Mouse (Mus musculus): ENCODE results near the gene Tmem151a. TPM values are rescaled to one million over a fixed set of nuclear protein-coding genes. Genes with fewer than 3 reads are reported as not detected.
A peak's percentile ranks its signal among the peaks of the same experiment; 100 is the strongest.

Tmem151a gene
- polyA plus RNA-seq, 1 experiment, result 10.1 TPM

DNA sequence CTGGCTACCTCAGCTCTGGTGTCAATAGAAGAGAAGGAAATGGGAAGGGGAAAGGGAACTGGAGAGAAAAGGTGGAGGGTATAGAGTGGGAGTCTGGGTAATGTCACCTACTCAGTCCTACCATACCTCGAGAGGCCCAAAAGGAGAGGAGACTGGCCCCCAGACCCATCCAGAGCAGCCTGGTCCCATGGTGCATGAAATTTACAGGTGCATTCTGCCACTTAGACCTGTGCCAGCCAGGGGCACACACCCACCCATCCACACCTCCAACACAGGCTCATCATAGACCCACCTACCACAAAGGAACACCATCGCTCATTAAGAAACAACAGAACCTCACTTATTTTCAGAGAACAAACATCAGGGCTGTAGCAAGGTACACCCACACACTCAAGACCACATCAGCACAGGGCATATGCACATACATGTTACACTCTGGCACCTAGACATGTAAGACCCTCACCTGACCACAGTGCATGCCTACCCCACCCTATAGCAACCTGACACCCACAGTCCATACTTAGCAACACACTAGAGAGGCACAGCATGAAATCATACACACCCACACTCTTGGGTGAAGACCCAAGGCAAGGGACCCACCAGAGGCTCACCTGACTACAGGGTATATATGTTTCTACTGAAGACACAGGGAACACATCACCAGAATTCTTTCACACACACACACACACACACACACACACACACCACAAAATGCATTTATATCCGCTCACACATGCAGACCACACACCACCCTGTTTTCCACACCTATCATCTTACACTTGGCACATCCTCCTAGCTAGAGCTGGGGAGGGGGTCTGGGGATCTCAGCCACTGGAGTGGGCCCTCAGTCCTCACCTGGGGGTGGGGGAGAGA, 1.1 kb downstream of the Tmem151a start:
- Histone ChIP-seq H3K27me3 (ENCODE audit: control insufficient read depth, insufficient read depth, insufficient read length) (no peaks in the 10 kb centered on the region), H3K4me3 (peak overlapping the region; percentile 53), H3K79me2 (ENCODE audit: control insufficient read depth, insufficient read depth) (no peaks in the 10 kb centered on the region), H3K36me3 (ENCODE audit: control insufficient read depth, insufficient read depth) (no peaks in the 10 kb centered on the region), H3ac (ENCODE audit: control insufficient read depth, insufficient read length) (peak overlapping the region; percentile 57), H3K4me2 (ENCODE audit: low read depth) (peak overlapping the region; percentile 95)
- TF ChIP-seq MYOG (IDR thresholded peaks at IDR 0.05; ENCODE audit: control insufficient read depth in 1 of 3, insufficient read depth in 1 of 3, insufficient read length in 2 of 3, low read depth in 2 of 3) (no peak), POLR2AphosphoS2 (IDR thresholded peaks at IDR 0.05; ENCODE audit: insufficient read length, low read depth) (no peak), SRF (IDR thresholded peaks at IDR 0.05; ENCODE audit: control insufficient read depth, insufficient read length, low read depth) (no peak), MAX (IDR thresholded peaks at IDR 0.05; ENCODE audit: low read depth) (no peak), TCF3 (IDR thresholded peaks at IDR 0.05; ENCODE audit: insufficient read length, low read depth) (no peak), USF1 (IDR thresholded peaks at IDR 0.05; ENCODE audit: low read depth) (no peak), CEBPB (IDR thresholded peaks at IDR 0.05; ENCODE audit: insufficient read depth, poor library complexity, severe bottlenecking) (no peak), POLR2A (IDR thresholded peaks at IDR 0.05; ENCODE audit: insufficient read length, low read depth) (no peak), TCF12 (IDR thresholded peaks at IDR 0.05; ENCODE audit: insufficient read depth, poor library complexity, severe bottlenecking) (no peak), REST (IDR thresholded peaks at IDR 0.05; ENCODE audit: insufficient read depth, insufficient read length) (no peak)

- TF ChIP-seq TCF12 (IDR thresholded peaks at IDR 0.05; ENCODE audit: insufficient read depth, poor library complexity, severe bottlenecking), result no peak
- TF ChIP-seq MYOD1 (IDR thresholded peaks at IDR 0.05; ENCODE audit: control insufficient read depth in 1 of 3, insufficient read length in 2 of 3, low read depth in 2 of 3), result no peak
- TF ChIP-seq REST (IDR thresholded peaks at IDR 0.05; ENCODE audit: insufficient read depth, insufficient read length), result no peak
- TF ChIP-seq TCF3 (IDR thresholded peaks at IDR 0.05; ENCODE audit: insufficient read length, low read depth), result no peak
- no peak for TF ChIP-seq POLR2A (IDR thresholded peaks at IDR 0.05; ENCODE audit: insufficient read length, low read depth)
- no peak for TF ChIP-seq USF1 (IDR thresholded peaks at IDR 0.05; ENCODE audit: low read depth)
- TF ChIP-seq POLR2AphosphoS2 (IDR thresholded peaks at IDR 0.05; ENCODE audit: insufficient read length, low read depth), result no peak
- H3K27me3 ChIP-seq (ENCODE audit: control insufficient read depth, insufficient read depth, insufficient read length), result no peaks in the 10 kb centered on the region
- no peak overlapping the region for H3K4me3 ChIP-seq
- H3ac ChIP-seq (ENCODE audit: control insufficient read depth, insufficient read length), result no peak overlapping the region
- H3K36me3 ChIP-seq (ENCODE audit: control insufficient read depth, insufficient read depth), result no peaks in the 10 kb centered on the region
- H3K79me2 ChIP-seq (ENCODE audit: control insufficient read depth, insufficient read depth), result no peaks in the 10 kb centered on the region
- H3K4me2 ChIP-seq (ENCODE audit: low read depth), result no peak overlapping the region
Measured at GRCm38 (mm10) chr19:5082596-5082995, 2.7 kb downstream of the Tmem151a start.

- Histone ChIP-seq H3ac (ENCODE audit: control insufficient read depth, insufficient read length) (no peak overlapping the region), H3K4me3 (no peak overlapping the region), H3K27me3 (ENCODE audit: control insufficient read depth, insufficient read depth, insufficient read length) (no peaks in the 10 kb centered on the region), H3K4me2 (ENCODE audit: low read depth) (no peak overlapping the region), H3K36me3 (ENCODE audit: control insufficient read depth, insufficient read depth) (no peaks in the 10 kb centered on the region), H3K79me2 (ENCODE audit: control insufficient read depth, insufficient read depth) (no peaks in the 10 kb centered on the region)
- TF ChIP-seq TCF3 (IDR thresholded peaks at IDR 0.05; ENCODE audit: insufficient read length, low read depth), result no peak
- TF ChIP-seq USF1 (IDR thresholded peaks at IDR 0.05; ENCODE audit: low read depth), result no peak
Measured at GRCm38 (mm10) chr19:5082005-5082404, 3.3 kb downstream of the Tmem151a start.

GRCm38 (mm10) chr19:5079279-5079678, 6.1 kb downstream of the Tmem151a start:
- H3ac ChIP-seq (ENCODE audit: control insufficient read depth, insufficient read length), result no peak overlapping the region
- peak; percentile 63 for TF ChIP-seq USF1 (IDR thresholded peaks at IDR 0.05; ENCODE audit: low read depth)
- TF ChIP-seq E2F4 (IDR thresholded peaks at IDR 0.05; ENCODE audit: insufficient read depth), result no peak
- TF ChIP-seq REST (IDR thresholded peaks at IDR 0.05; ENCODE audit: insufficient read depth, insufficient read length), result no peak
- no peak for TF ChIP-seq CEBPB (IDR thresholded peaks at IDR 0.05; ENCODE audit: insufficient read depth, poor library complexity, severe bottlenecking)
- no peak for TF ChIP-seq POLR2A (IDR thresholded peaks at IDR 0.05; ENCODE audit: insufficient read length, low read depth)
- H3K79me2 ChIP-seq (ENCODE audit: control insufficient read depth, insufficient read depth), result no peaks in the 10 kb centered on the region
- no peak overlapping the region for H3K4me3 ChIP-seq
- no peak overlapping the region for H3K4me2 ChIP-seq (ENCODE audit: low read depth)
- H3K27me3 ChIP-seq (ENCODE audit: control insufficient read depth, insufficient read depth, insufficient read length), result no peaks in the 10 kb centered on the region
- H3K36me3 ChIP-seq (ENCODE audit: control insufficient read depth, insufficient read depth), result no peaks in the 10 kb centered on the region

GRCm38 (mm10) chr19:5073518-5073917, 11.8 kb downstream of the Tmem151a start:
- no peak for TF ChIP-seq USF1 (IDR thresholded peaks at IDR 0.05; ENCODE audit: low read depth)
- TF ChIP-seq MAX (IDR thresholded peaks at IDR 0.05; ENCODE audit: low read depth), result no peak
- no peak for TF ChIP-seq MYOG (IDR thresholded peaks at IDR 0.05; ENCODE audit: control insufficient read depth in 1 of 3, insufficient read depth in 1 of 3, insufficient read length in 2 of 3, low read depth in 2 of 3)
- no peak for TF ChIP-seq POLR2A (IDR thresholded peaks at IDR 0.05; ENCODE audit: insufficient read length, low read depth)
- TF ChIP-seq E2F4 (IDR thresholded peaks at IDR 0.05; ENCODE audit: insufficient read depth), result no peak
- TF ChIP-seq TCF3 (IDR thresholded peaks at IDR 0.05; ENCODE audit: insufficient read length, low read depth), result no peak
- TF ChIP-seq POLR2AphosphoS2 (IDR thresholded peaks at IDR 0.05; ENCODE audit: insufficient read length, low read depth), result no peak
- no peak for TF ChIP-seq REST (IDR thresholded peaks at IDR 0.05; ENCODE audit: insufficient read depth, insufficient read length)
- TF ChIP-seq MYOD1 (IDR thresholded peaks at IDR 0.05; ENCODE audit: control insufficient read depth in 1 of 3, insufficient read length in 2 of 3, low read depth in 2 of 3), result no peak
- TF ChIP-seq SRF (IDR thresholded peaks at IDR 0.05; ENCODE audit: control insufficient read depth, insufficient read length, low read depth), result no peak
- TF ChIP-seq CEBPB (IDR thresholded peaks at IDR 0.05; ENCODE audit: insufficient read depth, poor library complexity, severe bottlenecking), result no peak
- TF ChIP-seq TCF12 (IDR thresholded peaks at IDR 0.05; ENCODE audit: insufficient read depth, poor library complexity, severe bottlenecking), result no peak
- peak overlapping the region; percentile 97 for H3K4me2 ChIP-seq (ENCODE audit: low read depth)
- H3K79me2 ChIP-seq (ENCODE audit: control insufficient read depth, insufficient read depth), result no peaks in the 10 kb centered on the region
- H3K36me3 ChIP-seq (ENCODE audit: control insufficient read depth, insufficient read depth), result no peaks in the 10 kb centered on the region
- H3ac ChIP-seq (ENCODE audit: control insufficient read depth, insufficient read length), result no peak overlapping the region
- no peaks in the 10 kb centered on the region for H3K27me3 ChIP-seq (ENCODE audit: control insufficient read depth, insufficient read depth, insufficient read length)
- H3K4me3 ChIP-seq, result peak overlapping the region; percentile 29
